Mouse (Mus musculus) lung, adult 2 months (tissue): ENCODE measurements at regions not wholly inside any gene's neighbourhood (a gene's known extent, or its start where the extent isn't known, plus 50 kb on each side); places are given as distances from the start of the nearest gene placed in this dataset.

Source experiments
- CTCF ChIP-seq: fragments of 200-500 bp; IDR thresholded peaks from 2 replicates; pipeline ENCODE4 v1.5.1; 2011; ENCODE audit warnings: mild to moderate bottlenecking, low read length, control low read depth; ENCODE audit not compliant: insufficient read depth
- POLR2A ChIP-seq: fragments of 200-500 bp; IDR thresholded peaks from 2 replicates; pipeline ENCODE4 v1.6.1; 2011; ENCODE audit warnings: low read depth, mild to moderate bottlenecking, control low read depth, low read length, borderline replicate concordance; ENCODE audit errors: extremely low read depth

GRCm38 (mm10) chr10:21829062-21829731, 52.8 kb upstream of the Sgk1 start:
- TF ChIP-seq CTCF (no peak), POLR2A (no peak)
